Mouse (Mus musculus): ENCODE data around the gene Med19.

- TF ChIP-seq CTCF (IDR thresholded peaks at IDR 0.05), result no peak
- peak; percentile 98 for TF ChIP-seq POLR2A (IDR thresholded peaks at IDR 0.05; ENCODE audit: insufficient read depth, low read depth, low read length)
Measured at GRCm38 (mm10) chr2:84650464-84651195, 27.6 kb upstream of the Med19 start, which contains the start of gene Ctnnd1.
